Mouse (Mus musculus): ENCODE data around the gene Nsun4. TPM values are rescaled to one million over a fixed set of nuclear protein-coding genes. Genes with fewer than 3 reads are reported as not detected.

Nsun4 gene
- polyA plus RNA-seq (2012; rRNA removed), result 8.2 and 9.3 TPM in 2 replicates

- WGBS, result under 1% methylated on average over 35 of the region's 35 CpGs
- DNase-seq (ENCODE audit: low read depth in 1 of 2, low spot score in 2 of 2), result peak; percentile 88 to 94
- Histone ChIP-seq H3K27me3 (ENCODE audit: control insufficient read depth, insufficient read depth, low read length) (no peaks in the 10 kb centered on the region), H3K36me3 (ENCODE audit: control insufficient read depth, insufficient read depth, low read length) (no peaks in the 10 kb centered on the region), H3K27ac (ENCODE audit: insufficient read depth, low read length) (peak within 1 kb of the TSS; percentile 93), H3K4me1 (ENCODE audit: control insufficient read depth, insufficient read depth, insufficient read length) (peaks cover 8% of the 10 kb centered on the region; the same call in 1 of the 2 replicates), H3K4me3 (ENCODE audit: extremely low read depth, insufficient read depth, insufficient read length) (peak within 1 kb of the TSS; percentile 81)
- TF ChIP-seq CTCF (IDR thresholded peaks at IDR 0.05; ENCODE audit: extremely low read depth, insufficient read depth, insufficient read length, insufficient replicate concordance), result no peak
- peak; percentile 67 for TF ChIP-seq POLR2A (IDR thresholded peaks at IDR 0.05; ENCODE audit: low read depth, low read length)
Observed at GRCm38 (mm10) chr4:116053399-116053961, at the start of gene Nsun4. TSS of gene Nsun4 (minus strand) at chr4:116053876.

- Histone ChIP-seq H3K27me3 (ENCODE audit: control insufficient read depth, insufficient read depth, low read length) (no peaks in the 10 kb centered on the region), H3K4me3 (ENCODE audit: extremely low read depth, insufficient read depth, insufficient read length) (no peak overlapping the region), H3K4me1 (ENCODE audit: control insufficient read depth, insufficient read depth, insufficient read length) (no peaks in the 10 kb centered on the region), H3K36me3 (ENCODE audit: control insufficient read depth, insufficient read depth, low read length) (peaks cover 20% of the 10 kb centered on the region), H3K27ac (ENCODE audit: insufficient read depth, low read length) (no peak overlapping the region)
- 81% methylated on average over 7 of the region's 7 CpGs for WGBS
- no peak for DNase-seq (ENCODE audit: low read depth in 1 of 2, low spot score in 2 of 2)
- TF ChIP-seq POLR2A (IDR thresholded peaks at IDR 0.05; ENCODE audit: low read depth, low read length) (no peak), CTCF (IDR thresholded peaks at IDR 0.05; ENCODE audit: extremely low read depth, insufficient read depth, insufficient read length, insufficient replicate concordance) (no peak)
Observed at GRCm38 (mm10) chr4:116100959-116101358, 47.3 kb upstream of the Nsun4 start.

DNA sequence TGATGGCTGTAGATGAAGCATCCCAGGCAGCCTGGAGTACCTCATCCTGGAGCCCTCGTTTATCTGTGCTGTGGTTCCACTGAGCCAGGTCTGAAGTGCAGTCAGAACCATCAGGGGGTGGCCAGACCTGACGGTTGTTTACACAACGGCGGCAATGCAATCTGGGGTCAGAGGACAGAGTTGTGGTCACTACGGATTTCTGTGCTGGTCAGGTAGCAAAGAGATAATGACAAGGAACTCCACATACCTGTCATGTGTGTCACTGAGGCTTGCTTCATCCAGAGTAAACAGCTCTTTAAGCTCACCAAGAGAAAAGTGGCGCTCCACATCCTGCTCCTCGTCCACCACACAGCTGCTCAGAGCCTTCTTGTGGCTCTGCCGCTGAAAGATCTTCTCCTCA, 43.5 kb upstream of the Nsun4 start:
- TF ChIP-seq CTCF (IDR thresholded peaks at IDR 0.05; ENCODE audit: extremely low read depth, insufficient read depth, insufficient read length, insufficient replicate concordance) (no peak), POLR2A (IDR thresholded peaks at IDR 0.05; ENCODE audit: low read depth, low read length) (no peak)
- Histone ChIP-seq H3K27ac (ENCODE audit: insufficient read depth, low read length) (no peak overlapping the region), H3K36me3 (ENCODE audit: control insufficient read depth, insufficient read depth, low read length) (peaks cover 34% of the 10 kb centered on the region), H3K27me3 (ENCODE audit: control insufficient read depth, insufficient read depth, low read length) (no peaks in the 10 kb centered on the region), H3K4me1 (ENCODE audit: control insufficient read depth, insufficient read depth, insufficient read length) (no peaks in the 10 kb centered on the region), H3K4me3 (ENCODE audit: extremely low read depth, insufficient read depth, insufficient read length) (no peak overlapping the region)
- 88% methylated on average over 8 of the region's 8 CpGs for WGBS
- no peak for DNase-seq (ENCODE audit: low read depth in 1 of 2, low spot score in 2 of 2)

DNA sequence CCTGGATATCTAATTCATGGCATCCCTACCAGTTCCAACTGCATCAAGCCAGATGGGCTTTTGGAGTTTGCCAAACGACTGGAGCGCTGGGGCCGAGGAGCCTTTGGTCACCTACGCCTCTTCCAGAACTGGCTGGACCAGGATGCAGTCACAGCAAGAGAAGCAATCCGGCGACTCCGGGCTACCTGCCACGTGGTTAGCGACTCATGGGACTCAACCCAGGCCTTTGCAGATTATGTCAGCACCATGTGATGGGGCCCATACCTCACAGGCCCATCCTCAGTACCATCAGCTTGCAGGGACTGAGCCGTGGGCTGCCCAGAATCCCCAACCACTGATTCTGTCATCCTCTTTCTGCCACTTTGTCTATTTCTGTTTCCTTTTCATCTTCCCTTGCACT, 42.6 kb upstream of the Nsun4 start:
- DNase-seq (ENCODE audit: low read depth in 1 of 2, low spot score in 2 of 2), result no peak
- TF ChIP-seq CTCF (IDR thresholded peaks at IDR 0.05; ENCODE audit: extremely low read depth, insufficient read depth, insufficient read length, insufficient replicate concordance) (no peak), POLR2A (IDR thresholded peaks at IDR 0.05; ENCODE audit: low read depth, low read length) (no peak)
- Histone ChIP-seq H3K27ac (ENCODE audit: insufficient read depth, low read length) (no peak overlapping the region), H3K4me1 (ENCODE audit: control insufficient read depth, insufficient read depth, insufficient read length) (no peaks in the 10 kb centered on the region), H3K36me3 (ENCODE audit: control insufficient read depth, insufficient read depth, low read length) (peaks cover 34% of the 10 kb centered on the region), H3K27me3 (ENCODE audit: control insufficient read depth, insufficient read depth, low read length) (no peaks in the 10 kb centered on the region), H3K4me3 (ENCODE audit: extremely low read depth, insufficient read depth, insufficient read length) (no peak overlapping the region)
- 93% methylated on average over 10 of the region's 10 CpGs for WGBS

DNA sequence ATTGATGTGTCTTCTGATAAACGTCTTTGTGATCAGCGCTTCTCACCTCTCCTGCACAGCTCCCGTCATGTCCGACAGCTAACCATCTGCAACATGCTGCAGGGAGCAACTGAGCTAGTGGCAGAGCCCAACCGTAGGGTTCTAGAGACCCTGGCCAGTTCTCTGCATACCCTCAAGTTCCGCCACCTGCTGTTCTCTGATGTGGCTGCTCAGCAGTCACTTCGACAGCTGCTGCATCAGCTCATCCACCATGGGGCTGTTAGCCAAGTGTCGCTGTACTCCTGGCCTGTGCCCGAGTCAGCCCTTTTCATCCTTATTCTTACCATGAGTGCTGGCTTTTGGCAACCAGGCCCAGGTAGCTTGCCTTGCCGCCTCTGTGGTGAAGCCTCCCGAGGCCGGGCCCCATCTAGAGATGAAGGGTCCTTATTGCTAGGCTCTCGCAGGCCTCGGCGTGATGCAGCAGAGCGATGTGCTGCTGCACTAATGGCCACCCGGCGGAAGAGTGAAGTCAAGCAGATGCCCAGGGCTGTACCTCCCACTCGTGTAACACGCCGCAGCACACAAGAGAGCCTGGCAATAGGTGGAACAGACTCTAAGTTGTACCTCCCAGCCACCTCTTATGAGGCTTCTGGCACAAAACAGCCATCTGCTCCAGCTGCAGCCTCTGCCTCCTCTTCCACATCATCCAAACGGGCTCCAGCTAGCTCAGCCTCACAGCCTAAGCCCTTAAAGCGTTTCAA, 35.0 kb upstream of the Nsun4 start:
- no peak overlapping the region for H3K4me3 ChIP-seq (ENCODE audit: extremely low read depth, insufficient read depth, insufficient read length)
- DNase-seq (ENCODE audit: low read depth in 1 of 2, low spot score in 2 of 2), result no peak
- WGBS, result 93% methylated on average over 23 of the region's 23 CpGs
- H3K4me1 ChIP-seq (ENCODE audit: control insufficient read depth, insufficient read depth, insufficient read length), result no peaks in the 10 kb centered on the region
- H3K27me3 ChIP-seq (ENCODE audit: control insufficient read depth, insufficient read depth, low read length), result no peaks in the 10 kb centered on the region
- H3K36me3 ChIP-seq (ENCODE audit: control insufficient read depth, insufficient read depth, low read length), result peaks cover 16% of the 10 kb centered on the region
- TF ChIP-seq CTCF (IDR thresholded peaks at IDR 0.05; ENCODE audit: extremely low read depth, insufficient read depth, insufficient read length, insufficient replicate concordance) (no peak), POLR2A (IDR thresholded peaks at IDR 0.05; ENCODE audit: low read depth, low read length) (no peak)
- H3K27ac ChIP-seq (ENCODE audit: insufficient read depth, low read length), result no peak overlapping the region

DNA sequence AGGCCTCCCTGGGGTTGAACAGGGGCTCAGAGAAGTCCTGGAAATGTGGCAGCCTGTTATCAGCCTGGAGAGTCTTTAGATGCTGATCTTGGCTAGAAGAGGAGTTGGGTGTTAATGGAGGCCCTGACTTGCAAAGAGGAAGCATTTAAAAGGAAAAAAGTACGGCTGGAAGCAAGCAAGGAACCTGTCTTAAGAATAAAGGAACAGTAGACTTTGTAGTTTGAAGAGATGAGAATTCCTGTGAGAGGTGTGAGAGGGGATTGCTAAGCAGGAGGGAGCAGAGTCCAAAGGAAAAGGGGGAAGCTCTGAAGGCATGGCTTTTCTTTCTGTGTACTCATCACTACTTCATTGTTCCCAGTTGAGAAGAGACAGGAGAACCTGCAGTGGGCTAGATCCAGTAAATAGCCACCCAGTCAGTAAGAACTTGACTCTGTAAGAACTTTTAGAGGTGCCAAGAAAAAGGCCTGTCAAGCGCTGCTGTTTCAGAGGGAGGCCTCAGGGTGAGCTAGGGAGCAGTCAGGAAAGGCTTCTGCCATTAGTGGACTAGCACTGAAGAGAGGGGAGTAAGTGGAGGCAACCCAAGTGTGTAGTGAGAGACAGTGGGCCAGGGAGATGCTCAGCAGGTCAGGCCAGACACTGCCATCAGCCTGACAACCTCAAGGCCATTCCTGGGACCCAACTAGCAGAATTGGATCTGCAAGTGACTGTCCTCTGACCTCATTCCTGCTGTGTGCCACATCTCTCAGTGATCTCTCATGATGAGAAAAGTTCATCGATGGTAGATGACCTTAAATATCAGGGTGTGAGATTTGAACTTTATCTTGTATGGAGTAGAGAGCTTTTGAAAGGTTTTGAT, 23.8 kb upstream of the Nsun4 start:
- peaks cover 2% of the 10 kb centered on the region; the same call in 1 of the 2 replicates for H3K27me3 ChIP-seq (ENCODE audit: control insufficient read depth, insufficient read depth, low read length)
- no peak overlapping the region for H3K4me3 ChIP-seq (ENCODE audit: extremely low read depth, insufficient read depth, insufficient read length)
- no peaks in the 10 kb centered on the region; the same call in 1 of the 2 replicates for H3K4me1 ChIP-seq (ENCODE audit: control insufficient read depth, insufficient read depth, insufficient read length)
- TF ChIP-seq POLR2A (IDR thresholded peaks at IDR 0.05; ENCODE audit: low read depth, low read length) (no peak), CTCF (IDR thresholded peaks at IDR 0.05; ENCODE audit: extremely low read depth, insufficient read depth, insufficient read length, insufficient replicate concordance) (no peak)
- H3K36me3 ChIP-seq (ENCODE audit: control insufficient read depth, insufficient read depth, low read length), result peaks cover 5% of the 10 kb centered on the region
- H3K27ac ChIP-seq (ENCODE audit: insufficient read depth, low read length), result no peak overlapping the region
- WGBS, result 70% methylated on average over 3 of the region's 3 CpGs
- no peak for DNase-seq (ENCODE audit: low read depth in 1 of 2, low spot score in 2 of 2)

Measured in spleen, adult 2 months (tissue).